25 mouse cellular contexts compared by ENCODE assay signal in genomic region chr13:100648223-100648622, GRCm38 (mm10). TPM values are rescaled to one million over a fixed set of nuclear protein-coding genes. Genes with fewer than 3 reads are reported as not detected.
DNase-seq lines count a peak whose midpoint lies in the region; ATAC-seq lines count a peak whose summit lies in the region.
"Had no signal": no experiment of that assay in that cellular context is flagged by ENCODE, and none has a peak within 500 bp of the region (broad histone marks: within the 10 kb centered on the region; RNA-seq: fewer than 3 reads in every experiment).

No protein-coding gene starts in this region.

- no peak overlapping the region for H3K9ac ChIP-seq in hindbrain, embryonic 11.5 days (ENCODE audit: low read depth, low read length)
- H3K9ac ChIP-seq: embryonic facial prominence, embryonic 13.5 days; embryonic facial prominence, embryonic 15.5 days had no signal

- no peak overlapping the region for H3K27ac ChIP-seq in hindbrain, embryonic 11.5 days (ENCODE audit: low read depth, low read length)
- H3K27ac ChIP-seq: embryonic facial prominence, embryonic 13.5 days; embryonic facial prominence, embryonic 15.5 days had no signal

- no peaks in the 10 kb centered on the region; the same call in 1 of the 2 replicates for H3K4me1 ChIP-seq in hindbrain, embryonic 11.5 days (replicated peaks; ENCODE audit: control insufficient read depth, insufficient read depth, low read length)

- H3K36me3 ChIP-seq in hindbrain, embryonic 11.5 days (ENCODE audit: control insufficient read depth, insufficient read depth, low read length) = peaks cover 3% of the 10 kb centered on the region; the same call in 1 of the 2 replicates

- peak; percentile 51 for ATAC-seq in granulocyte monocyte progenitor cell, adult 5-6 weeks (replicated peaks; ENCODE audit: poor library complexity, severe bottlenecking)
- peak; percentile 29 for ATAC-seq in megakaryocyte, adult 5-6 weeks (ENCODE audit: poor library complexity, severe bottlenecking)
- ATAC-seq in erythroid progenitor cell, adult 5-6 weeks (replicated peaks; ENCODE audit: low FRiP score, poor library complexity, severe bottlenecking) = no peak
- ATAC-seq in hindbrain, embryonic 11.5 days (ENCODE audit: low FRiP score) = no peak
- ATAC-seq: activated CD4-positive, CD25-positive, alpha-beta regulatory T cell, adult 4 months; CD4-positive, CD25-positive, alpha-beta regulatory T cell, adult 4 months; forebrain, embryonic 14.5 days; forebrain, embryonic 16.5 days; Patski had no signal

- DNase-seq in spleen, postnatal 36 days (ENCODE audit: low spot score in 2 of 2) = no peak
- no peak for DNase-seq in hindbrain, embryonic 11.5 days (ENCODE audit: low spot score)
- DNase-seq: adrenal gland, adult 8-10 months; adrenal gland, postnatal 14 days; adrenal gland, postnatal 36 days; B cell, adult 2 months; cerebellum, adult 11-12 months; cerebellum, adult 8-10 months; cerebellum, adult 9-11 months; cerebellum, postnatal 14 days; cerebellum, postnatal 36 days; embryo, embryonic 11 days had no signal

- H3K4me2 ChIP-seq in hindbrain, embryonic 11.5 days (replicated peaks; ENCODE audit: low read depth, low read length) = no peak overlapping the region
- H3K4me2 ChIP-seq: embryonic facial prominence, embryonic 13.5 days; embryonic facial prominence, embryonic 15.5 days had no signal

- 96% methylated on average over 8 of the region's 8 CpGs for WGBS in hindbrain, embryonic 11.5 days

- no peak overlapping the region for H3K4me3 ChIP-seq in hindbrain, embryonic 11.5 days (ENCODE audit: low read depth, low read length)
- H3K4me3 ChIP-seq: embryonic facial prominence, embryonic 13.5 days; embryonic facial prominence, embryonic 15.5 days; erythroblast, embryonic 14.5 days had no signal

- no peaks in the 10 kb centered on the region for H3K9me3 ChIP-seq in hindbrain, embryonic 11.5 days (ENCODE audit: control insufficient read depth, low read length)
- H3K9me3 ChIP-seq: embryonic facial prominence, embryonic 13.5 days; embryonic facial prominence, embryonic 15.5 days; G1E had no signal

- no peaks in the 10 kb centered on the region for H3K27me3 ChIP-seq in hindbrain, embryonic 11.5 days (ENCODE audit: control insufficient read depth, insufficient read depth, low read length)
- H3K27me3 ChIP-seq: CH12.LX; embryonic facial prominence, embryonic 13.5 days; embryonic facial prominence, embryonic 15.5 days; Patski had no signal

RNA-seq across cellular contexts. Expression of gene Ak6, which starts 2.6 kb away (rescaled TPM):
- total RNA-seq in granulocyte monocyte progenitor cell, adult 5-6 weeks (2014; fragmentation: Nextera tagmentation) = 246 and 279 TPM in 2 replicates
- 261 and 347 TPM in 2 replicates for total RNA-seq in granulocyte monocyte progenitor cell, adult 5-6 weeks (2017)
- total RNA-seq in megakaryocyte, adult 5-6 weeks (2015) = 189 and 230 TPM in 2 replicates
- total RNA-seq in megakaryocyte, adult 5-6 weeks (2017) = 153 and 173 TPM in 2 replicates
- total RNA-seq in erythroid progenitor cell, adult 5-6 weeks (2015; ENCODE audit: low replicate concordance) = 132 and 133 TPM in 2 replicates
- 47.4 and 85.9 TPM in 2 replicates for total RNA-seq in erythroid progenitor cell, adult 5-6 weeks (2017; ENCODE audit: low replicate concordance)
- polyA plus RNA-seq in hindbrain, embryonic 11.5 days (2014; fragmentation: Nextera tagmentation; extraction: Ambion mirVana) = 315 and 356 TPM in 2 replicates

RNA-seq across cellular contexts. Expression of gene Rad17, which starts 2.6 kb away (rescaled TPM):
- total RNA-seq in granulocyte monocyte progenitor cell, adult 5-6 weeks (2014; fragmentation: Nextera tagmentation) = 20.1 and 21.6 TPM in 2 replicates
- 34.0 and 48.8 TPM in 2 replicates for total RNA-seq in granulocyte monocyte progenitor cell, adult 5-6 weeks (2017)
- total RNA-seq in megakaryocyte, adult 5-6 weeks (2015) = 25.6 and 28.7 TPM in 2 replicates
- 29.7 and 35.3 TPM in 2 replicates for total RNA-seq in megakaryocyte, adult 5-6 weeks (2017)
- total RNA-seq in erythroid progenitor cell, adult 5-6 weeks (2015; ENCODE audit: low replicate concordance) = 23.5 and 29.9 TPM in 2 replicates
- 19.7 and 21.6 TPM in 2 replicates for total RNA-seq in erythroid progenitor cell, adult 5-6 weeks (2017; ENCODE audit: low replicate concordance)
- polyA plus RNA-seq in hindbrain, embryonic 11.5 days (2014; fragmentation: Nextera tagmentation; extraction: Ambion mirVana) = 27.6 and 29.9 TPM in 2 replicates

RNA-seq across cellular contexts. Expression of gene Taf9, which starts 3.2 kb away (rescaled TPM):
- 26.5 and 41.9 TPM in 2 replicates for total RNA-seq in granulocyte monocyte progenitor cell, adult 5-6 weeks (2014; fragmentation: Nextera tagmentation)
- 38.9 and 58.9 TPM in 2 replicates for total RNA-seq in granulocyte monocyte progenitor cell, adult 5-6 weeks (2017)
- total RNA-seq in megakaryocyte, adult 5-6 weeks (2015) = 21.9 and 28.0 TPM in 2 replicates
- 14.4 and 26.5 TPM in 2 replicates for total RNA-seq in megakaryocyte, adult 5-6 weeks (2017)
- total RNA-seq in erythroid progenitor cell, adult 5-6 weeks (2015; ENCODE audit: low replicate concordance) = 14.4 and 42.8 TPM in 2 replicates
- 12.3 and 30.6 TPM in 2 replicates for total RNA-seq in erythroid progenitor cell, adult 5-6 weeks (2017; ENCODE audit: low replicate concordance)
- polyA plus RNA-seq in hindbrain, embryonic 11.5 days (2014; fragmentation: Nextera tagmentation; extraction: Ambion mirVana) = 22.4 and 22.6 TPM in 2 replicates

RNA-seq across cellular contexts. Expression of gene Ccdc125, which starts 21.3 kb away (rescaled TPM):
- total RNA-seq in granulocyte monocyte progenitor cell, adult 5-6 weeks (2014; fragmentation: Nextera tagmentation) = 25.6 and 37.4 TPM in 2 replicates
- total RNA-seq in granulocyte monocyte progenitor cell, adult 5-6 weeks (2017) = 50.8 and 58.4 TPM in 2 replicates
- 36.8 and 39.3 TPM in 2 replicates for total RNA-seq in megakaryocyte, adult 5-6 weeks (2015)
- 65.1 and 70.7 TPM in 2 replicates for total RNA-seq in megakaryocyte, adult 5-6 weeks (2017)
- total RNA-seq in erythroid progenitor cell, adult 5-6 weeks (2015; ENCODE audit: low replicate concordance) = 0.42 and 6.5 TPM in 2 replicates
- 4.7 and 8.2 TPM in 2 replicates for total RNA-seq in erythroid progenitor cell, adult 5-6 weeks (2017; ENCODE audit: low replicate concordance)
- polyA plus RNA-seq in hindbrain, embryonic 11.5 days (2014; fragmentation: Nextera tagmentation; extraction: Ambion mirVana) = 2.6 and 2.7 TPM in 2 replicates
- total RNA-seq: G1E had no signal
- polyA plus RNA-seq: erythroblast, embryonic 14.5 days; G1E had no signal

RNA-seq across cellular contexts. Expression of gene Marveld2, which starts 31.5 kb away (rescaled TPM):
- total RNA-seq in granulocyte monocyte progenitor cell, adult 5-6 weeks (2014; fragmentation: Nextera tagmentation) = not detected in 2 replicates
- total RNA-seq in granulocyte monocyte progenitor cell, adult 5-6 weeks (2017) = 0.52 and 0.78 TPM in 2 replicates
- total RNA-seq in megakaryocyte, adult 5-6 weeks (2015) = 0.07 and 0.16 TPM in 2 replicates
- total RNA-seq in megakaryocyte, adult 5-6 weeks (2017) = 0.40 and 0.53 TPM in 2 replicates
- not detected in 2 replicates for total RNA-seq in erythroid progenitor cell, adult 5-6 weeks (2015; ENCODE audit: low replicate concordance)
- 0.39 and 1.1 TPM in 2 replicates for total RNA-seq in erythroid progenitor cell, adult 5-6 weeks (2017; ENCODE audit: low replicate concordance)
- polyA plus RNA-seq in hindbrain, embryonic 11.5 days (2014; fragmentation: Nextera tagmentation; extraction: Ambion mirVana) = 2.8 and 3.1 TPM in 2 replicates
- polyA plus RNA-seq: erythroblast, embryonic 14.5 days had no signal

Comparison
In these comparisons a context has a peak if more than half of its experiments do, and no peak if none do; other contexts are left out.
1. ATAC-seq: peak in granulocyte monocyte progenitor cell, adult 5-6 weeks (single experiment) and megakaryocyte, adult 5-6 weeks (single experiment); none in erythroid progenitor cell, adult 5-6 weeks (single experiment) and hindbrain, embryonic 11.5 days (single experiment).